Mouse (Mus musculus) layer of hippocampus, adult 8-10 months (tissue): Measurements from ENCODE around the gene Foxe1. TPM values are rescaled to one million over a fixed set of nuclear protein-coding genes. Genes with fewer than 3 reads are reported as not detected.

Source experiments
- total RNA-seq, 4 experiments: library from RNA; stranded (reverse); gene quantifications; 2 replicates each; pipeline ENCODE4 v1.2.4; 2022

Gene Foxe1
- total RNA-seq, 4 experiments from 2014 or later, result not detected

Other genes starting within 250 kb of the Foxe1 start
- 10 to 100 TPM; 46.8 to 57.7 (median 53.6) TPM for gene Ncbp1, start 205.0 kb upstream of the Foxe1 start, total RNA-seq
- gene Tstd2, start 204.9 kb upstream of the Foxe1 start, total RNA-seq, result 10 to 100 TPM; 17.1 to 22.0 (median 18.7) TPM
- gene Xpa, start 147.3 kb upstream of the Foxe1 start, total RNA-seq, result 10 to 100 TPM; 14.3 to 19.9 (median 17.9) TPM
- 1 to 10 TPM; 4.8 to 6.9 (median 5.6) TPM for gene Trmo, start 45.8 kb downstream of the Foxe1 start, total RNA-seq
- gene Hemgn, start 69.9 kb downstream of the Foxe1 start, total RNA-seq, result not detected
- 10 to 100 TPM; 52.4 to 66.0 (median 59.8) TPM for gene Anp32b, start 107.3 kb downstream of the Foxe1 start, total RNA-seq
- 10 to 100 TPM; 15.5 to 19.7 (median 16.6) TPM for gene Nans, start 145.6 kb downstream of the Foxe1 start, total RNA-seq
- 1 to 10 TPM in 3 of 4 experiments, under 1 TPM in 1; 0.89 to 2.3 (median 1.8) TPM for gene Trim14, start 192.5 kb downstream of the Foxe1 start, total RNA-seq